Mouse (Mus musculus) myocyte (in vitro differentiated cells): ENCODE measurements around the gene Pygm. TPM values are rescaled to one million over a fixed set of nuclear protein-coding genes. Genes with fewer than 3 reads are reported as not detected.

Experiments used
- H3K27me3 ChIP-seq: one replicate; pipeline ENCODE4 v1.6.1; 2011; ENCODE audit not compliant: control insufficient read depth, insufficient read depth, insufficient read length
- H3K36me3 ChIP-seq: one replicate; pipeline ENCODE4 v1.6.1; 2011; ENCODE audit not compliant: control insufficient read depth, insufficient read depth
- H3K4me2 ChIP-seq: one replicate; pipeline ENCODE4 v1.6.1; 2011; ENCODE audit warnings: low read depth, control low read depth
- H3K4me3 ChIP-seq: one replicate; pipeline ENCODE4 v1.5.1; 2011; ENCODE audit warnings: mild to moderate bottlenecking, control low read depth, moderate library complexity
- H3K79me2 ChIP-seq: one replicate; pipeline ENCODE4 v1.6.1; 2011; ENCODE audit not compliant: control insufficient read depth, insufficient read depth
- H3ac ChIP-seq: one replicate; pipeline ENCODE4 v1.6.1; 2011; ENCODE audit not compliant: control insufficient read depth, insufficient read length
- CEBPB ChIP-seq: IDR thresholded peaks from 2 replicates; pipeline ENCODE4 v1.6.1; 2011; ENCODE audit warnings: mild to moderate bottlenecking, moderate library complexity; ENCODE audit not compliant: poor library complexity, insufficient read depth, severe bottlenecking
- E2F4 ChIP-seq: IDR thresholded peaks from one replicate; pipeline ENCODE4 v1.6.1; 2011; ENCODE audit warnings: mild to moderate bottlenecking, control low read depth, moderate library complexity; ENCODE audit not compliant: insufficient read depth
- MAX ChIP-seq: IDR thresholded peaks from one replicate; pipeline ENCODE4 v1.6.1; 2011; ENCODE audit warnings: low read depth, mild to moderate bottlenecking, control low read depth
- MYOD1 ChIP-seq, 3 experiments: IDR thresholded peaks; one replicate each; pipeline ENCODE4 v1.6.1; 2011; ENCODE audit warnings: control low read depth in 2 of 3, low read depth in 2 of 3, mild to moderate bottlenecking in 2 of 3, moderate library complexity in 1 of 3; ENCODE audit not compliant: insufficient read length in 2 of 3, control insufficient read depth in 1 of 3
- MYOG ChIP-seq, 3 experiments: IDR thresholded peaks; one replicate each; pipeline ENCODE4 v1.6.1; 2011; ENCODE audit warnings: control low read depth in 2 of 3, low read depth in 2 of 3, mild to moderate bottlenecking in 2 of 3; ENCODE audit not compliant: insufficient read length in 2 of 3, control insufficient read depth in 1 of 3, insufficient read depth in 1 of 3
- POLR2A ChIP-seq: IDR thresholded peaks from one replicate; pipeline ENCODE4 v1.6.1; 2011; ENCODE audit warnings: low read depth, mild to moderate bottlenecking, control low read depth, moderate library complexity; ENCODE audit not compliant: insufficient read length
- POLR2AphosphoS2 ChIP-seq: IDR thresholded peaks from one replicate; pipeline ENCODE4 v1.6.1; 2011; ENCODE audit warnings: low read depth, control low read depth; ENCODE audit not compliant: insufficient read length
- REST ChIP-seq: IDR thresholded peaks from one replicate; pipeline ENCODE4 v1.6.1; 2011; ENCODE audit warnings: mild to moderate bottlenecking, control low read depth, moderate library complexity; ENCODE audit not compliant: insufficient read depth, insufficient read length
- SRF ChIP-seq: IDR thresholded peaks from one replicate; pipeline ENCODE4 v1.6.1; 2011; ENCODE audit warnings: low read depth; ENCODE audit not compliant: control insufficient read depth, insufficient read length
- TCF12 ChIP-seq: IDR thresholded peaks from one replicate; pipeline ENCODE4 v1.6.1; 2011; ENCODE audit warnings: mild to moderate bottlenecking, control low read depth; ENCODE audit not compliant: poor library complexity, insufficient read depth, severe bottlenecking
- TCF3 ChIP-seq: IDR thresholded peaks from one replicate; pipeline ENCODE4 v1.6.1; 2011; ENCODE audit warnings: low read depth, control low read depth; ENCODE audit not compliant: insufficient read length
- USF1 ChIP-seq: IDR thresholded peaks from one replicate; pipeline ENCODE4 v1.6.1; 2011; ENCODE audit warnings: low read depth, mild to moderate bottlenecking, control low read depth, moderate library complexity
- polyA plus RNA-seq: library from polyadenylated mRNA; unstranded; fragments of >200 nt; fragmentation: generic; extraction: Trizol; gene quantifications from one replicate; pipeline ENCODE4 v1.2.1, GENCODE M21; 2012; ENCODE audit warnings: missing spikeins

The Pygm gene
- polyA plus RNA-seq, 1 experiment, result 232 TPM

DNA sequence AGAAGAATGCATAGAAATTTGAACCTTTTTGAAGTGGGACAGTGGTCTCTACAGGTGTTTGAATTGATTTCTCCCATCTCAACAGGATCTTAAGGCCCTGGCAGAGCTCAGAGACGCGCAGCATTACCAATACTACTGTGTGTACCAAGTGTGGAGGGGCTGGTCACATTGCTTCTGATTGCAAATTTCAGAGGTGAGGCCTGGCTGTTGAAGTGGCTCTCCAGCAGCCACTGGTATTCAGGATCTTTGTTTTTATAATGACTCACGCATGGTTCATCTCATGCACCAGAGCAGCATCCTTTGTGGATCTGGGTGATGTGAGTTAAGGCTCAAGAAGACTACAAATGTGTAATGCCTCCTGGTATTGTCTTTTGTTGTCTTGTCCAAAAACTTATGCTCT, 11.8 kb upstream of the Pygm start:
- peaks cover 81% of the 10 kb centered on the region for H3K36me3 ChIP-seq
- H3ac ChIP-seq, result no peak overlapping the region
- H3K4me3 ChIP-seq, result no peak overlapping the region
- H3K27me3 ChIP-seq, result no peaks in the 10 kb centered on the region
- peaks cover 47% of the 10 kb centered on the region for H3K79me2 ChIP-seq
- no peak for TF ChIP-seq TCF12
- TF ChIP-seq TCF3, result no peak
- no peak for TF ChIP-seq MAX
- peak; percentile 80 for TF ChIP-seq CEBPB
- peak; percentile 21 for TF ChIP-seq POLR2AphosphoS2
- peak overlapping the region; percentile 14 for H3K4me2 ChIP-seq

DNA sequence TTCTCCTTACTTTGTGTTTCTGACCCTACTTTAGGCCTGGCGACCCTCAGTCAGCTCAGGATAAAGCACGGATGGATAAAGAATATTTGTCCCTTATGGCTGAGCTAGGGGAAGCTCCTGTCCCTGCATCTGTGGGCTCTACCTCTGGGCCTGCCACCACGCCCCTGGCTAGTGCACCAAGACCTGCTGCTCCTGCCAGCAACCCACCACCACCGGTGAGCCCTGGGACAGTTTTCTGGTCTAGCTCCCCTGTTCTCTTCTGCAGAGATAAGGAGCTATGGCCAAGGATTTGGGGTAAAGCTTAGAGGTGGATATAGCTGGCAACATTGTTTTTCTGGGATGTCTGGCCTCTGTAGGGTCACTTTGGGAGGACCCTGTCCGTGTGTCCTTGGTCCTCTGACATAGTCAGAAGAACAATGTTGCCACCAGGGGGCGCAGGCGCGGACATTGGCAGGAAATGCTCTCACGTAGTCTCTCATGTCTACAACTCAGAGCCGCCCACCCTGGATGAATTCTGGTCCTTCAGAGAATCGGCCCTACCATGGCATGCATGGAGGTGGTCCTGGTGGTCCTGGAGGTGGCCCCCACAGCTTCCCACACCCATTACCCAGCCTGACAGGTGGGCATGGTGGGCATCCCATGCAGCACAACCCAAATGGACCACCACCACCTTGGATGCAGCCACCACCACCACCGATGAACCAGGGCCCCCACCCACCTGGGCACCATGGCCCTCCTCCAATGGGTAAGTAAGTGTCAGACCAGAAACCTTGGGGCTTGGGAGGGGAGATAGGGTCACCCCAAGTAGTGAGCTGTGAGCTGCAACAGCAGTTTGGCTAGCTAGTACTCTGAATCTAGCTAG, 10.4 kb upstream of the Pygm start:
- H3ac ChIP-seq, result no peak overlapping the region
- H3K36me3 ChIP-seq, result peaks cover 81% of the 10 kb centered on the region
- no peak overlapping the region for H3K4me3 ChIP-seq
- peaks cover 34% of the 10 kb centered on the region for H3K79me2 ChIP-seq
- no peak for TF ChIP-seq E2F4
- TF ChIP-seq MYOD1 (IDR thresholded peaks at IDR 0.05; ENCODE audit: control insufficient read depth in 1 of 3, insufficient read length in 2 of 3, low read depth in 2 of 3), result no peak
- peak; percentile 26 for TF ChIP-seq POLR2A
- H3K4me2 ChIP-seq, result no peak overlapping the region
- no peaks in the 10 kb centered on the region for H3K27me3 ChIP-seq

DNA sequence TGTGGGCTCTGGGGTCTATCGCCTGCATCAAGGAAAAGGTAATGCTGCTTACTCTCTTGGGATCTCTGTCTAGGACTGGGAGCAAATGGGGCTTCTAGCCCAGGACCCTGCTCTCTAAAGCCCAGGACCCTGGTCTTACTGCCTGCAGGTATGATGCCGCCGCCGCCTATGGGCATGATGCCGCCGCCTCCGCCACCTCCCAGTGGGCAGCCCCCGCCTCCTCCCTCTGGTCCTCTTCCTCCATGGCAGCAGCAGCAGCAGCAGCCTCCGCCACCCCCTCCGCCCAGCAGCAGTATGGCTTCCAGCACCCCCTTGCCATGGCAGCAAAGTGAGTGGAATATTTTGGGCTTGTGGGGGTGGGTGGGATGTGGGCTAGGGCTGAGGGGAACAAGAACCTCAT, 9.6 kb upstream of the Pygm start:
- Histone ChIP-seq H3ac (no peak overlapping the region), H3K27me3 (no peaks in the 10 kb centered on the region), H3K79me2 (peaks cover 26% of the 10 kb centered on the region), H3K4me3 (no peak overlapping the region), H3K36me3 (peaks cover 74% of the 10 kb centered on the region), H3K4me2 (no peak overlapping the region)
- TF ChIP-seq USF1, result no peak
- TF ChIP-seq MYOG (IDR thresholded peaks at IDR 0.05; ENCODE audit: control insufficient read depth in 1 of 3, insufficient read depth in 1 of 3, insufficient read length in 2 of 3, low read depth in 2 of 3), result no peak
- TF ChIP-seq CEBPB, result no peak
- no peak for TF ChIP-seq E2F4
- TF ChIP-seq TCF3, result no peak
- no peak for TF ChIP-seq POLR2A
- no peak for TF ChIP-seq REST
- TF ChIP-seq MAX, result no peak
- TF ChIP-seq SRF, result no peak
- TF ChIP-seq POLR2AphosphoS2, result no peak
- TF ChIP-seq MYOD1 (IDR thresholded peaks at IDR 0.05; ENCODE audit: control insufficient read depth in 1 of 3, insufficient read length in 2 of 3, low read depth in 2 of 3), result no peak
- no peak for TF ChIP-seq TCF12

DNA sequence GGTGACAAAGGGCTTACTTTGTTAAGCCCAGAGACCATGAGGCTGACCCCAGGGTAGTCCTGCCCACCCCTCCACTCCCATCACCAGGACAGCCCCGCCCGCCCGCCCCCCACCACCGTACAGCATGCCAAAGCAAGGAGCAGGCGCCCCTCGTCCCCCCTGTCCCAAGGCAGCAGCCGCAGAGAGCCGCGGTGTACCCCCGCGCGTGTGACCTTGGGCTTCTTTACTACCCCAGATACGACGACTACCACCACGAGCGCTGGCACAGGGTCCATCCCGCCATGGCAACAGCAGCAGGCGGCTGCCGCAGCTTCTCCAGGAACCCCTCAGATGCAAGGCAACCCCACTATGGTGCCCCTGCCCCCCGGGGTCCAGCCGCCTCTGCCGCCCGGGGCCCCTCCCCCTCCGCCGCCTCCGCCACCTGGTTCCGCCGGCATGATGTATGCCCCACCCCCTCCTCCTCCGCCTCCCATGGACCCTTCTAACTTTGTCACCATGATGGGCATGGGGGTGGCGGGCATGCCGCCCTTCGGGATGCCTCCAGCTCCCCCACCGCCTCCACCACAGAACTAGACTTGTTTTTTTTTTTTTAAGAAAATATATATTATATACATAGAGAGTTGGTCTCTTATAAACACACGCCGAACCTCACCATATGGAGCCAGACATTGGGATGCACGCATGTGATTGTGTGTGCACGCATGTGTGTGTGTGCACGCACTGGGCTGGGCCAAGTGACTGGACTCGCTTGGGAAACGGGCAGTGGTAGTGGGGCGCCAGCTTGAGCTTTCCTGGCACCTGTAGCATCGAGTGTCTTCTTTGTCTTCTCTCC, 8.6 kb upstream of the Pygm start:
- Histone ChIP-seq H3K27me3 (no peaks in the 10 kb centered on the region), H3K4me2 (no peak overlapping the region), H3K36me3 (peaks cover 66% of the 10 kb centered on the region), H3K4me3 (no peak overlapping the region), H3K79me2 (peaks cover 16% of the 10 kb centered on the region), H3ac (no peak overlapping the region)
- TF ChIP-seq POLR2AphosphoS2, result peak; percentile 66
- peak; percentile 24 for TF ChIP-seq POLR2A
- no peak for TF ChIP-seq MYOG (IDR thresholded peaks at IDR 0.05; ENCODE audit: control insufficient read depth in 1 of 3, insufficient read depth in 1 of 3, insufficient read length in 2 of 3, low read depth in 2 of 3)
- no peak for TF ChIP-seq E2F4

DNA sequence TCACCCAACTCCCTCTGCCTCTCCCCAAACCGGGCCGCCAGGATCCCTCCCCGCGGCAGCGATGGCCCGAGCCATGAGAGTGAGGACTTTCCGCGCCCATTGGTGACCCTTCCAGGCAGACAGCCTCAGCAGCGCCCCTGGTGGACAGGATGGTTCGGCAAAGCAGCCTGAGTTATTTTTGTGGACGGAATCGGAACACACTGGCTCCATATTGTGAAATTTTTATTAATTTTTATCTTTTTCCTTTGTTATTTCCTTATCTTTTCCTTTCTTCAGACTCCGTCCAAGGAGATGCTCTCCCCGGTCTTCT, 8.0 kb upstream of the Pygm start:
- Histone ChIP-seq H3ac (no peak overlapping the region), H3K4me2 (no peak overlapping the region), H3K36me3 (peaks cover 60% of the 10 kb centered on the region), H3K4me3 (no peak overlapping the region), H3K27me3 (no peaks in the 10 kb centered on the region), H3K79me2 (peaks cover 11% of the 10 kb centered on the region)
- TF ChIP-seq POLR2A, result no peak
- TF ChIP-seq SRF, result no peak
- TF ChIP-seq CEBPB, result no peak
- TF ChIP-seq E2F4, result no peak
- TF ChIP-seq MAX, result no peak
- no peak for TF ChIP-seq TCF3
